In the genomic region with DNA sequence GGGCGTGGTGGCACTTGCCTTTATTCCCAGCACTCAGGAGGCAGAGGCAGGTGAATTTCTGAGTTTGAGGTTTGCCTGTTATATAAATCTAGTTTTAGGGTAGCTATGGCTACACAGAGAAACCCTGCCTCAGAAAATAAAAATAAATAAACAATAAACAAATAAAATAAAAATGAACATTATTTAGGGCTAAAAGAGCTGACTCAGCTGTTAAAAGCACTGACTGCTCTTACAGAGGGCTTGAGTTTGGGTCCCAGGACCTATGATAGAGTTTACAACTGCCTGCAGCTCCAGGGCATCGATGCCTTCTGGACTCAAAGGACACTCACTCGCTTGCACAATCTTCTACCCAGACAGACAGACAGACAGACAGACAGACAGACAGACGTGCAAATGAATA, we compare ENCODE assay signal across 19 mouse cellular contexts. TPM values are rescaled to one million over a fixed set of nuclear protein-coding genes. Genes with fewer than 3 reads are reported as not detected.
DNase-seq lines count a peak whose midpoint lies in the region; ATAC-seq and TF ChIP-seq lines count a peak whose summit lies in the region.
"Had no signal": no experiment of that assay in that cellular context is flagged by ENCODE, and none has a peak within 500 bp of the region (broad histone marks: within the 10 kb centered on the region; RNA-seq: fewer than 3 reads in every experiment).

No protein-coding gene starts in this region.

- in situ Hi-C loops in CH12.LX (cut with MboI; ENCODE audit: low pct_ligation_motif_present, low pct_unique_long_range_greater_than_20kb, low sequenced_read_pairs) (no loop called here), ES-E14 (cut with MboI; ENCODE audit: low sequenced_read_pairs in 2 of 2, unreplicated experiment in 2 of 2) (no loop called here)

- no peaks in the 10 kb centered on the region for H3K79me2 ChIP-seq in liver, adult 2 months (ENCODE audit: control insufficient read depth, insufficient read depth, low read length)
- H3K79me2 ChIP-seq in CH12.LX (replicated peaks; ENCODE audit: control insufficient read depth, extremely low read depth, insufficient read depth, poor library complexity, severe bottlenecking), result peaks cover 21% of the 10 kb centered on the region

- no peak overlapping the region for H3K4me3 ChIP-seq in liver, adult 2 months (ENCODE audit: insufficient read depth, low read depth, low read length)
- no peak overlapping the region for H3K4me3 ChIP-seq in liver, embryonic 11.5 days (ENCODE audit: low read depth, low read length)
- no peak overlapping the region for H3K4me3 ChIP-seq in CH12.LX (replicated peaks in 1 of 3; ENCODE audit: low read depth in 2 of 3, low read length in 2 of 3, poor library complexity in 1 of 3)
- H3K4me3 ChIP-seq in ES-E14 (ENCODE audit: insufficient read depth in 1 of 2, low read depth in 1 of 2, low read length in 2 of 2, poor library complexity in 1 of 2, severe bottlenecking in 1 of 2), result no peak overlapping the region
- H3K4me3 ChIP-seq: embryonic facial prominence, embryonic 10.5 days; embryonic facial prominence, embryonic 12.5 days; forebrain, embryonic 13.5 days; forebrain, embryonic 15.5 days had no signal

- no peak for ATAC-seq in liver, embryonic 11.5 days (replicated peaks; ENCODE audit: low FRiP score)
- ATAC-seq: forebrain, embryonic 13.5 days; forebrain, embryonic 15.5 days; forebrain, postnatal 0 days had no signal

- no peaks in the 10 kb centered on the region for H3K9me3 ChIP-seq in liver, embryonic 11.5 days (ENCODE audit: control insufficient read depth, low read length)
- H3K9me3 ChIP-seq in CH12.LX (replicated peaks; ENCODE audit: low read length) (no peaks in the 10 kb centered on the region), ES-E14 (ENCODE audit: control insufficient read depth, insufficient read depth, low read depth, low read length) (no peaks in the 10 kb centered on the region)
- H3K9me3 ChIP-seq: embryonic facial prominence, embryonic 10.5 days; embryonic facial prominence, embryonic 12.5 days; forebrain, embryonic 13.5 days; forebrain, embryonic 15.5 days had no signal

- dilution Hi-C loops in CH12.LX (cut with MboI; ENCODE audit: extremely low pct_ligation_motif_present, extremely low pct_unique_long_range_greater_than_20kb, low sequenced_read_pairs), result no loop called here

- H3K27me3 ChIP-seq in liver, adult 2 months (ENCODE audit: control insufficient read depth, insufficient read depth, low read length), result no peaks in the 10 kb centered on the region
- no peaks in the 10 kb centered on the region for H3K27me3 ChIP-seq in liver, embryonic 11.5 days (replicated peaks; ENCODE audit: control insufficient read depth, insufficient read depth, low read length)
- no peaks in the 10 kb centered on the region for H3K27me3 ChIP-seq in CH12.LX (replicated peaks)
- H3K27me3 ChIP-seq: embryonic facial prominence, embryonic 12.5 days; forebrain, embryonic 13.5 days; forebrain, embryonic 15.5 days had no signal

- H3K9ac ChIP-seq in liver, adult 2 months (ENCODE audit: low read depth, low read length), result no peak overlapping the region
- no peak overlapping the region for H3K9ac ChIP-seq in liver, embryonic 11.5 days (ENCODE audit: low read depth, low read length)
- H3K9ac ChIP-seq in CH12.LX (ENCODE audit: insufficient read depth, low read depth) (no peak overlapping the region), ES-E14 (ENCODE audit: insufficient read depth, low read depth, low read length, poor library complexity, severe bottlenecking) (no peak overlapping the region)
- H3K9ac ChIP-seq: embryonic facial prominence, embryonic 12.5 days; forebrain, embryonic 13.5 days; forebrain, embryonic 15.5 days; forebrain, postnatal 0 days had no signal

- no peak for TF ChIP-seq RAD21 in CH12.LX (IDR thresholded peaks at IDR 0.05; ENCODE audit: low read depth, low read length)

- TF ChIP-seq EP300 in CH12.LX (IDR thresholded peaks at IDR 0.05; ENCODE audit: low read length), result no peak

- H3K4me2 ChIP-seq in liver, embryonic 11.5 days, result no peak overlapping the region
- no peak overlapping the region for H3K4me2 ChIP-seq in CH12.LX (ENCODE audit: insufficient read depth, low read depth, poor library complexity, severe bottlenecking)
- H3K4me2 ChIP-seq: embryonic facial prominence, embryonic 12.5 days; forebrain, embryonic 13.5 days; forebrain, embryonic 15.5 days had no signal

- H3K36me3 ChIP-seq in liver, adult 2 months (ENCODE audit: control insufficient read depth, insufficient read depth, low read length), result no peaks in the 10 kb centered on the region
- H3K36me3 ChIP-seq in liver, embryonic 11.5 days (ENCODE audit: control insufficient read depth, insufficient read depth, low read length), result no peaks in the 10 kb centered on the region
- H3K36me3 ChIP-seq in CH12.LX (replicated peaks in 1 of 2; ENCODE audit: control insufficient read depth in 1 of 2, insufficient read depth in 1 of 2, low read length in 1 of 2) (peaks cover 16 to 77% of the 10 kb centered on the region in 2 experiments), ES-E14 (ENCODE audit: control insufficient read depth, insufficient read depth, low read length, poor library complexity, severe bottlenecking) (no peaks in the 10 kb centered on the region)
- H3K36me3 ChIP-seq: embryonic facial prominence, embryonic 12.5 days; forebrain, embryonic 15.5 days had no signal

- whole genome bisulfite sequencing in liver, adult 2 months, result 41% methylated on average over 4 of the region's 4 CpGs
- 91% methylated on average over 4 of the region's 4 CpGs for WGBS in liver, embryonic 11.5 days

- no peak for TF ChIP-seq CTCF in liver, adult 2 months (IDR thresholded peaks at IDR 0.05; ENCODE audit: low read depth, low read length)
- TF ChIP-seq CTCF in CH12.LX (conservative IDR thresholded peaks at IDR 0.05 in 1 of 2, IDR thresholded peaks at IDR 0.05 in 1 of 2; ENCODE audit: low read depth in 2 of 2, low read length in 2 of 2), result no peak

- DNase-seq in liver, adult 2 months (ENCODE audit: extremely low read depth, low read depth, low spot score), result peak; percentile 69
- DNase-seq in liver, embryonic 11.5 days (ENCODE audit: low spot score), result no peak
- DNase-seq in CH12.LX (ENCODE audit: extremely low read depth) (no peak), ES-E14 (ENCODE audit: low read depth, low spot score) (no peak)
- DNase-seq in gastrocnemius, adult 8-10 months (ENCODE audit: low spot score in 2 of 2), result no peak
- DNase-seq in adrenal gland, postnatal 14 days, result no peak
- DNase-seq: adrenal gland, adult 2 months; adrenal gland, postnatal 10 days; adrenal gland, postnatal 36 days; cerebellum, adult 11-12 months; cerebellum, adult 2 months; cerebellum, adult 9-10 months; cerebellum, postnatal 10 days; cerebellum, postnatal 25 days; forebrain, postnatal 0 days had no signal

- H3K4me1 ChIP-seq in liver, adult 2 months (ENCODE audit: control insufficient read depth, insufficient read depth, low read length), result peaks cover 31% of the 10 kb centered on the region
- H3K4me1 ChIP-seq in liver, embryonic 11.5 days (replicated peaks; ENCODE audit: control insufficient read depth, insufficient read depth, low read length), result peaks cover 8% of the 10 kb centered on the region; the same call in 1 of the 2 replicates
- H3K4me1 ChIP-seq in CH12.LX (ENCODE audit: control insufficient read depth in 1 of 2, insufficient read depth in 2 of 2) (peaks cover 14 to 83% of the 10 kb centered on the region in 2 experiments), ES-E14 (ENCODE audit: control insufficient read depth in 2 of 2, insufficient read depth in 2 of 2, low read length in 2 of 2, poor library complexity in 1 of 2) (no peaks in the 10 kb centered on the region; a peak in 1 of 4 replicates)
- H3K4me1 ChIP-seq: embryonic facial prominence, embryonic 10.5 days; embryonic facial prominence, embryonic 12.5 days; forebrain, embryonic 15.5 days had no signal

- H3K27ac ChIP-seq in liver, adult 2 months (replicated peaks; ENCODE audit: insufficient read depth, low read depth, low read length), result no peak overlapping the region; the same call in 1 of the 2 replicates
- H3K27ac ChIP-seq in liver, embryonic 11.5 days (ENCODE audit: low read depth, low read length), result no peak overlapping the region
- H3K27ac ChIP-seq in CH12.LX (ENCODE audit: insufficient read depth, low read depth) (no peak overlapping the region), ES-E14 (ENCODE audit: insufficient read depth, low read depth, low read length, poor library complexity, severe bottlenecking) (no peak overlapping the region)
- H3K27ac ChIP-seq: embryonic facial prominence, embryonic 10.5 days; embryonic facial prominence, embryonic 12.5 days; forebrain, embryonic 13.5 days; forebrain, embryonic 15.5 days had no signal

- no peak for TF ChIP-seq POLR2A in liver, adult 2 months (IDR thresholded peaks at IDR 0.05; ENCODE audit: extremely low read depth, insufficient read depth, low read length)
- TF ChIP-seq POLR2A in CH12.LX (IDR thresholded peaks at IDR 0.05; ENCODE audit: low read depth, low read length), result no peak

TF ChIP-seq in CH12.LX, 34 proteins besides CTCF, POLR2A, EP300 and RAD21:
- no peak for TF ChIP-seq PAX5 (IDR thresholded peaks at IDR 0.05; ENCODE audit: low read length)
- TF ChIP-seq MAFK (IDR thresholded peaks at IDR 0.05; ENCODE audit: insufficient replicate concordance, low read length), result peak; percentile 78

TF ChIP-seq in ES-E14, 5 proteins besides CTCF, POLR2A, EP300 and RAD21:
- TF ChIP-seq HCFC1 (IDR thresholded peaks at IDR 0.05; ENCODE audit: borderline replicate concordance, insufficient read depth, low read length), result no peak
- TF ChIP-seq MAFK (IDR thresholded peaks at IDR 0.05; ENCODE audit: insufficient read depth, low read depth, low read length), result peak; percentile 67

RNA-seq across cellular contexts. Expression of a gene that starts 40.3 kb away (rescaled TPM):
- total RNA-seq in liver, adult 2 months (2014; rRNA removed), result 12.4 and 14.8 TPM in 2 replicates
- 7.1 and 9.6 TPM in 2 replicates for polyA plus RNA-seq in liver, adult 2 months (2012; rRNA removed)
- polyA plus RNA-seq in liver, embryonic 11.5 days (2014; fragmentation: Nextera tagmentation; extraction: Ambion mirVana), result 33.5 and 33.7 TPM in 2 replicates
- 73.4 and 89.9 TPM in 2 replicates for total RNA-seq in CH12.LX (2012; rRNA removed)
- 57.5 and 58.0 TPM in 2 replicates for total RNA-seq in CH12.LX (2014; rRNA removed)
- 73.8 and 77.3 TPM in 2 replicates for polyA plus RNA-seq in CH12.LX (2012; ENCODE audit: insufficient read length, low read depth)
- 37.4 and 45.1 TPM in 2 replicates for total RNA-seq in ES-E14 (2012; rRNA removed)
- 10 to 100 TPM; 23.4 to 30.2 (median 28.0) TPM for total RNA-seq in gastrocnemius, adult 8-10 months (2022)
- total RNA-seq in adrenal gland, postnatal 14 days (2021), result 81.6 and 129 TPM in 2 replicates
